Mouse (Mus musculus) stomach, embryonic 16.5 days (tissue): Measurements from ENCODE around the gene Tm9sf1. TPM values are rescaled to one million over a fixed set of nuclear protein-coding genes. Genes with fewer than 3 reads are reported as not detected.

ENCODE experiments used
- ATAC-seq: fragments of 200-750 bp; cut with Nextera tagmentation; 2 replicates; pipeline ENCODE4 v1.8.0; 2017; ENCODE audit warnings: moderate number of reproducible peaks, moderate TSS enrichment; ENCODE audit not compliant: insufficient read depth, low FRiP score
- H3K27ac ChIP-seq: fragments of 300-500 bp; sonication (generic); 2 replicates; pipeline ENCODE4 v1.5.1; 2014; ENCODE audit warnings: low read length
- H3K27me3 ChIP-seq: fragments of 300-500 bp; sonication (generic); 2 replicates; pipeline ENCODE4 v1.6.1; 2014; ENCODE audit warnings: low read length, control low read depth, mixed read lengths; ENCODE audit not compliant: control insufficient read depth, insufficient read depth
- H3K36me3 ChIP-seq: fragments of 300-500 bp; sonication (generic); 2 replicates; pipeline ENCODE4 v1.6.1; 2014; ENCODE audit warnings: low read length; ENCODE audit not compliant: control insufficient read depth, insufficient read depth
- H3K4me1 ChIP-seq: fragments of 300-500 bp; sonication (generic); 2 replicates; pipeline ENCODE4 v1.6.1; 2014; ENCODE audit warnings: low read length, control low read depth, mixed read lengths; ENCODE audit not compliant: control insufficient read depth, insufficient read depth
- H3K4me2 ChIP-seq: fragments of 300-500 bp; sonication (generic); 2 replicates; pipeline ENCODE4 v1.6.1; 2014; ENCODE audit warnings: low read depth, low read length, mixed read lengths
- H3K4me3 ChIP-seq: fragments of 300-500 bp; sonication (generic); replicated peaks from 2 replicates; pipeline ENCODE4 v1.5.1; 2014; ENCODE audit warnings: mild to moderate bottlenecking, low read length
- H3K9ac ChIP-seq: fragments of 300-500 bp; sonication (generic); 2 replicates; pipeline ENCODE4 v1.6.1; 2014; ENCODE audit warnings: low read length
- H3K9me3 ChIP-seq: fragments of 300-500 bp; sonication (generic); replicated peaks from 2 replicates; pipeline ENCODE4 v1.6.1; 2016; ENCODE audit warnings: low read length, control low read depth; ENCODE audit not compliant: control insufficient read depth
- WGBS: fragments of 180-500 bp; shearing (Covaris S2); extraction: QIAGEN DNeasy Blood & Tissue Kit; methylation state at CpG from one replicate; pipeline ENCODE4 v1.1.7; 2014; 5-methylcytosine and 5-hydroxymethylcytosine counted together
- polyA plus RNA-seq: library from polyadenylated mRNA; unstranded; fragments of >200 nt; fragmentation: Nextera tagmentation; extraction: Ambion mirVana; gene quantifications from 2 replicates; pipeline ENCODE4 v1.2.1, GENCODE M21; 2015

The Tm9sf1 gene
- polyA plus RNA-seq, 1 experiment from 2014 or later = 116 TPM

DNA sequence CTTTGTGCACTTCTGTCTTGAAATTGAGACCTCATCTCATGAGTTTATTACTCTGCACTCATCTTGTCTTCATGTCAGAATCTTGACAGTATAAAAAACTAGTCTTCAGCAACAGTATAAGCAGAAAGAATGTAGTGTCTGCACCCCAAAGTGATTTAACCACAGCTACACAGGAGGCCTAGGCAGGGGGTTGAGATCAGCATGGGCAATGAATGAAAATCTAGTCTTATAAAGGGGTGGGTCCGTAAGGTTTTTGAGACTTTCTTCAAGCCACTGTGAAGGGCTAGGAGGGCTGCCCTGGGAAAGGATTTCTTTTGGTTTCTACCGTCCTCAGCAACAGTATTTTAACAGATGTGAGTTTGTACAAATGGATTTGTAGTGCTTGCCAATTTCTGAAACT, 17.0 kb upstream of the Tm9sf1 start:
- Histone ChIP-seq H3K4me1 (peaks cover 7% of the 10 kb centered on the region; the same call in 1 of the 2 replicates), H3K4me3 (peak overlapping the region; percentile 72), H3K36me3 (peaks cover 5% of the 10 kb centered on the region), H3K27ac (no peak overlapping the region), H3K9me3 (no peaks in the 10 kb centered on the region), H3K4me2 (no peak overlapping the region; the same call in 1 of the 2 replicates), H3K9ac (peak overlapping the region; percentile 87), H3K27me3 (no peaks in the 10 kb centered on the region)
- ATAC-seq = no peak
- 45% methylated on average over 2 of the region's 2 CpGs for WGBS

DNA sequence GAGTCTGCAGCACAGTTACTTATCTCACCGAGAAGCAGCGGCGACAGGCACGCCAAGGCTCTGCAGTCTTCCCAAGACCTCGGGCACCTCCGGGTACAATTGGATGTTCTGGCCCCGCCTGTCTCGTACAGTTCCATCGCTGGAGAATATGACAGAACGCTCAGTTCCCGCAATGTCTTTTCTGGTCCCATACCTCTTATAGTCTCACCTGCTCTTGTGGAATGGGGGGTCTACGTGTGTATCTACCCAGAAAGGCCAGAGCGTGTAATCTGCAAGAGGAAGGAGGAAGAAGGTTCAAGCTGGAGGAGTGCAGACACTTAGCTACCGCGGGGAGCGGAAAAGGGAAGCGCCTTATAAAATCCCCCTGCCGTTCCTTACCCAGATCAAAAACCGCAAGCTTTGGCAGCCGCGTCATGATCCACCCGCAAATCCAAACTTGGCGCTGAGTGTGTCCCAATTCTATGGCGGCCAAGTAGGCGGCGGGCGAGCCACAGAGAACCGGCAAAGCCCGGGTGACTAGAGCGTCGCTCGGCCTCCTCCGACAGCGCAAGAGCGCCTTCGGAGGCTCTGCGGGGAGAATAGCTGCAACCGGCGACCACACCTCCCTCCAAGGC, 16.5 kb upstream of the Tm9sf1 start, which contains the start of gene Mdp1:
Gene Mdp1, minus strand, starts transcription at position 549 of the 614 bp plus-strand sequence.
- H3K36me3 ChIP-seq = peaks cover 5% of the 10 kb centered on the region
- peaks cover 7% of the 10 kb centered on the region; the same call in 1 of the 2 replicates for H3K4me1 ChIP-seq
- H3K4me3 ChIP-seq = peak within 1 kb of the TSS; percentile 72
- WGBS = 0% methylated on average over 39 of the region's 39 CpGs
- no peaks in the 10 kb centered on the region for H3K27me3 ChIP-seq
- H3K27ac ChIP-seq = peak within 1 kb of the TSS; percentile 50
- peak within 1 kb of the TSS; percentile 87 for H3K9ac ChIP-seq
- peak within 1 kb of the TSS; percentile 51 for H3K4me2 ChIP-seq
- peak; percentile 94 for ATAC-seq
- H3K9me3 ChIP-seq = no peaks in the 10 kb centered on the region

GRCm38 (mm10) chr14:55658011-55658410, 14.4 kb upstream of the Tm9sf1 start:
- 89% methylated on average over 5 of the region's 5 CpGs for WGBS
- no peak for ATAC-seq
- Histone ChIP-seq H3K36me3 (peaks cover 5% of the 10 kb centered on the region), H3K4me3 (no peak overlapping the region), H3K4me1 (peaks cover 7% of the 10 kb centered on the region; the same call in 1 of the 2 replicates), H3K27ac (no peak overlapping the region), H3K9ac (no peak overlapping the region), H3K27me3 (no peaks in the 10 kb centered on the region), H3K4me2 (no peak overlapping the region), H3K9me3 (no peaks in the 10 kb centered on the region)

DNA sequence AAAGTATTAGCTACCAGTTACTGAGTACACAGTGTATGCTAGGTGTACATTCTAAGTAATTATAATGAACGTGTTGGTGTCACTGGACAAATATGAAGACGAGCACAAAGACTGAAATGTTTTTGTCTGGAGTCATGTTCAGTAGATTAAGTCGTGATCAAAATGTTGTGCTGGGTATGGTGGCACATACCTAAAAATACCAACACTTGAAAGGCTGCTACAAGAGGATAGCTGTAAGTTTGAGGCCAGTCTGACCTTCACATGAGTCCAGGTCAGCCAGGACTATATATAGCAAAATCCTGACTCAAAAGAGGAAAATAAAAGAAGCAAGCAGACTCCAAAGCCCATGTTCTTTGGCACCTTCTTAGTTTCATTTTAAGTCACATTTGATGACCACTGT, 13.3 kb upstream of the Tm9sf1 start:
- Histone ChIP-seq H3K36me3 (0 out of 2 replicates have a peak, but pooled peaks cover under 1% of the 10 kb centered on the region), H3K27me3 (no peaks in the 10 kb centered on the region), H3K9ac (no peak overlapping the region), H3K4me3 (no peak overlapping the region), H3K4me2 (no peak overlapping the region), H3K27ac (no peak overlapping the region), H3K9me3 (no peaks in the 10 kb centered on the region), H3K4me1 (peaks cover 7% of the 10 kb centered on the region; the same call in 1 of the 2 replicates)
- no peak for ATAC-seq
- WGBS = 84% methylated on average over 3 of the region's 3 CpGs

GRCm38 (mm10) chr14:55651528-55651927, 7.9 kb upstream of the Tm9sf1 start:
- Histone ChIP-seq H3K4me2 (no peak overlapping the region), H3K4me1 (no peaks in the 10 kb centered on the region), H3K9ac (no peak overlapping the region), H3K27me3 (no peaks in the 10 kb centered on the region), H3K4me3 (no peak overlapping the region), H3K9me3 (no peaks in the 10 kb centered on the region), H3K27ac (no peak overlapping the region), H3K36me3 (peaks cover 2% of the 10 kb centered on the region; the same call in 1 of the 2 replicates)
- 82% methylated on average over 7 of the region's 7 CpGs for WGBS
- no peak for ATAC-seq

DNA sequence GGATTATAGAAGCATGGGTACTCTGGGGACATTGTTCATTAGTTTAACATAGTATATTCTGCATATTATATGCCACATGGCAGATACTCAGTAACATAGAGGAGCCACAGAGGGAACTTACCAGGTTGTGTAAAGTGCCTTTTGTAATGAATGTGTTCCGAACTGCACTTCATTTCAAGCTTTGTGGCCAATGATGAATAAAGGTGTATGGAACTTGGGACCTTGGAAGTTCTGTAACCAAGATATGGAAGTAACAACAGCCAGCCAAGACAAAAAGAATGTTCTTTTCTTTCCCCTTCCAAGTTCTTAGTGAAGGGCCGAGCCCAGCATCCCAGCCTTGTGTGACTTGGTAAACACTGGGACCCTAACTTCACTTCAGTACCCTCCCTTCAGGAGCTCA, 6.3 kb upstream of the Tm9sf1 start, which contains the start of gene Tssk4:
Gene Tssk4, plus strand, starts transcription at position 301 of the 400 bp plus-strand sequence.
- H3K27ac ChIP-seq = no peak within 1 kb of the TSS
- no peak for ATAC-seq
- peaks cover 2% of the 10 kb centered on the region for H3K4me1 ChIP-seq
- no peaks in the 10 kb centered on the region for H3K9me3 ChIP-seq
- no peaks in the 10 kb centered on the region for H3K27me3 ChIP-seq
- H3K4me2 ChIP-seq = no peak within 1 kb of the TSS
- H3K4me3 ChIP-seq = no peak within 1 kb of the TSS
- peaks cover 6% of the 10 kb centered on the region; the same call in 1 of the 2 replicates for H3K36me3 ChIP-seq
- whole genome bisulfite sequencing = 94% methylated on average over 2 of the region's 2 CpGs
- H3K9ac ChIP-seq = no peak within 1 kb of the TSS

DNA sequence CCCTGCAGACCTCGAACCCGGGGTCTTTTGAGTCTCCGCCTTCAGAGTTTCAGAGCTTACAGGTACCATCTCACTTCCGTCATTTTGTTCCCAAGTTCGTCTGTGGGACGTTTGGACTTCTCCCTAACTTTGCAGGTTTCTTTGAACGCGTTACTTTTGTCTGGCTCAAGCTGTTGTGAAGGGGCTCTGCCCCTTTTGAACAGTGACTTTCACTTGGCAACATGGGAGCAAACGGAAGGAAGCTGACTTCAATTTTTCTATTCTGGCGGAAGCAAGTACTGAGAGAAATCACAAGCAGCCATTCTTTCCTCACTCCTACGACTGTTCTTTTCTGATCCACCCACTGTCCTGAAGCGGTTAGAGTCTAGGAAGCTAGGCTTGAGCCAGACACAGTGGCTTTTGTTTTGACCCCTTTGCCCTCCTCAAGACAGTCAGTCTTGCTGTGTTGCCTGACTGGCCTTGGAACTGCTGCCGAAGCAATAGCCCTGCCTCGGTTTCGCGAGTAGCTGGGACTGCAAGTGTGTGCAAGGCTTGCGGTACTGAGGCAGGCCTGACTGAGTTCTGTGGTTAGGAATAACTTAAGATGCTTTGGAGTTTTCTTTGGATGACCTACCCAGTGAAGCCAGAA, 769 bp upstream of the Tm9sf1 start:
- Histone ChIP-seq H3K9me3 (no peaks in the 10 kb centered on the region), H3K27ac (peak overlapping the region; percentile 97), H3K4me2 (peak overlapping the region; percentile 96), H3K4me1 (peaks cover 16% of the 10 kb centered on the region), H3K27me3 (no peaks in the 10 kb centered on the region), H3K36me3 (peaks cover 20% of the 10 kb centered on the region), H3K9ac (peak overlapping the region; percentile 99), H3K4me3 (peak overlapping the region; percentile 99)
- WGBS = 17% methylated on average over 17 of the region's 17 CpGs
- no peak for ATAC-seq

DNA sequence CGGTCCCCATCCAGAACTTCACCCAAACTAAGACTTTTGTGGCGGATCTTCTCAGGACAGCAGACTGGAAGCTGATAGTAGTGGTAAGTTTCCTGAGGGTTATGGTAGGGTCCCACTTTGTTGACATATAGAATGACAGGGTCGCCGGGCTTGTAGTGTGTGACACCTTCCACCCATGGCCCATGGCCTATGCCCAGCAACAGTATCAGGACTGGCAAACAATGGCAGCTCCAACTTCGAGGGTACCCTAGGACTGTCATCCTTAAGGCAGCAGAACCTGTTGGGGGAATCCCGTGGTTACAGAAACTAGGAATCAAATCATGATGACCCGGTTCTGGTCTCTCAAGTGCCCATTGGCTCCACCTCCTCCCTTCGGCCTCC, 937 bp downstream of the Tm9sf1 start:
- Histone ChIP-seq H3K9me3 (no peaks in the 10 kb centered on the region), H3K27me3 (no peaks in the 10 kb centered on the region), H3K4me1 (peaks cover 16% of the 10 kb centered on the region), H3K9ac (peak overlapping the region; percentile 99), H3K4me3 (peak overlapping the region; percentile 99), H3K27ac (peak overlapping the region; percentile 97), H3K36me3 (peaks cover 23% of the 10 kb centered on the region), H3K4me2 (peak overlapping the region; percentile 96)
- ATAC-seq = no peak
- 18% methylated on average over 8 of the region's 8 CpGs for WGBS

DNA sequence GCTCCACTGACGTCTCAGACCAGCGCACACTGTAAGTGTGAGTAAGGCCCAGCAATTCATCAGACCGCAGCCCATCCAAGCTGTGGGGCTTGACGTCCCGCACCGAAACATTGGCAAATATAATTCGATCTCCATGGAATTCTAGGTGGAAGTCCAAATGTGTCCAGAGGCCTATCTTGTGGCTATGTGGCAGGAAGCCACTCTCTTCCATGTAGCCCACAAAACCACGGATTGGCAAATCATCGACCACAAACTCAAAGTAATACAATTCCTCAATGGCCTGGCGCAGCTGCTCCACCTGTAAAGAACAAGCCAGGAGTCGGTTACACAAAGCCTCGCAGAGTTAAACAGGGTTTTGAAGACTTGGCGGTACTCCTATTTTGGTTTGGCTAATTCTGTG, 2.3 kb downstream of the Tm9sf1 start:
- peaks cover 22% of the 10 kb centered on the region for H3K36me3 ChIP-seq

More for the DNA sequence above, 2.3 kb downstream of the Tm9sf1 start:
- Histone ChIP-seq H3K4me1 (peaks cover 17% of the 10 kb centered on the region), H3K4me3 (no peak overlapping the region), H3K9me3 (no peaks in the 10 kb centered on the region), H3K4me2 (no peak overlapping the region), H3K27ac (no peak overlapping the region), H3K9ac (no peak overlapping the region), H3K27me3 (no peaks in the 10 kb centered on the region)
- ATAC-seq = no peak
- 92% methylated on average over 13 of the region's 13 CpGs for WGBS
